Mouse (Mus musculus) G1E (cell line): ENCODE measurements around the gene Hrk.

Experiments
- CTCF ChIP-seq: IDR thresholded peaks from 2 replicates; pipeline ENCODE4 v1.5.1; 2012; ENCODE audit warnings: low read depth, low read length, inconsistent platforms, mixed read lengths
- GATA1 ChIP-seq: IDR thresholded peaks from 2 replicates; pipeline ENCODE4 v1.6.1; 2012; ENCODE audit warnings: borderline replicate concordance, low read length, inconsistent platforms, mixed read lengths
- GATA2 ChIP-seq: IDR thresholded peaks from 2 replicates; pipeline ENCODE4 v1.6.1; 2012; ENCODE audit warnings: low read depth, low read length, inconsistent platforms, borderline replicate concordance

DNA sequence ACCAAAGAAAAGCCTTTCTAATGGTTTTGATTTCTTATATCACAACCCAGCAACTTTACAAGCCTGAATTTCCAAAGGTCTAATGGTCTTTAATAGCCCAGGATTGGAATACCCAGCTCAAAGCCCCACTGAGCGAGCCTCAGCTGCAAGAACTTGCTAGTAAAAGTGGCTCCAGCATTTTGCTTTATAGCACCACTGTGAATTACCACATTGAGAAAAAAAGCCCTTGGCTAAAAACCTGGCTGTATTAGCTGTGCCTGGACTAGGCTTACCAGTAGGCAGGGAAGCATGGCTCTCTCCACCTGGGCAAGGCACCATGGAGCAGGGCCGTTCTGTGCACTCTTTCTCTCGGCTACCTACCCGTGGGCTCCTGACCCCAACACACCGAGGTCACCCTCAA is 28.1 kb upstream of the Hrk start:
- no peak for TF ChIP-seq CTCF
- no peak for TF ChIP-seq GATA1
- no peak for TF ChIP-seq GATA2
